Mouse (Mus musculus) frontal cortex, postnatal 25 days (tissue): ENCODE measurements around the gene Slc47a2.

ENCODE experiments used
- DNase-seq, 2 experiments: peaks; one replicate each; pipeline ENCODE4 v3.0.0; 2022; ENCODE audit warnings: low spot score in 2 of 2

Slc47a2 gene

DNA sequence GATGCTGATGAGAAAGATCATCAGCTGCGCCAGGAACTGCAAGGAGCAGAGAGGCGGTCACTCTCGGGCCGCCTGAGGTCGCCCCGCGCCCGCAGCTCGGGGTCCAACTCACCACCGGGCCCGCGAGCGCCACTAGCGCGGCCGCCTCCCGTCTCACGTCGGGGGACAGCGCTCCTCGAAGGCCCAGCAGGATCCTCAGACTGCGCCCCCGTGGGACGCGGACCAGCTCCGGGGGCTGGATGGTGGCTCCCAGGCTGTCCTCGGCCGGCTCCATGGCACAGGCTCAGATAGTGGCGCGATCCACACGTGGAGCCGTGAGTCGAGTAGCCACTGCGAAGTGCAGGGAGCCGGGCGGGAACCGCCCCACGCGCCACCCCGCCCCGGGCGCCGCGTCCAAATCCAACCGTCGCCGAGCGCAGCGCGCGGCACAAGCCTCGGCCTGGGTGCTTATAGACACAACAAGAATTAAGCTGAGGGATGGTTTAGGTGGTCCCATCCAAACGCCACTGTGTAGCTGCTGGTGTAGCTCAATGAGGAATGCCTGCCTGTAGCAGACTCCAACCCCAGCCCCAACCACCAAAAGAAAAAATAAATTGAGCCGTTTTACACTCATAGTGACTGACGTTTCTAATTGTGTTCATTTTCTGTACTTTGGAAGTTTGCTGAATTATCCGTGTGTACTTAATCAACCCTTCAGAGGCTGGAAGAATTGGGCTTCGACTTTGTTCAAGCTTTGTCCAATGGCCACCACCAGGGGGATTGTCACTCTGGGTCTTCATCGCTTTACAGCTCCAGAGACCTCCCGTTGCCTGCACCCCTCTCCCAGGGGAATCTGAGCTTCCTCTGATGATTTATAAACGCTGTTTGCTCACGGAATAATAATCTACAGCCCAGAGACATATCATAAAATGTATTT, at the start of gene Slc47a2:
TSS of gene Slc47a2 (minus strand) at position 356 of the 916 bp plus-strand sequence.
- no peak for DNase-seq

DNA sequence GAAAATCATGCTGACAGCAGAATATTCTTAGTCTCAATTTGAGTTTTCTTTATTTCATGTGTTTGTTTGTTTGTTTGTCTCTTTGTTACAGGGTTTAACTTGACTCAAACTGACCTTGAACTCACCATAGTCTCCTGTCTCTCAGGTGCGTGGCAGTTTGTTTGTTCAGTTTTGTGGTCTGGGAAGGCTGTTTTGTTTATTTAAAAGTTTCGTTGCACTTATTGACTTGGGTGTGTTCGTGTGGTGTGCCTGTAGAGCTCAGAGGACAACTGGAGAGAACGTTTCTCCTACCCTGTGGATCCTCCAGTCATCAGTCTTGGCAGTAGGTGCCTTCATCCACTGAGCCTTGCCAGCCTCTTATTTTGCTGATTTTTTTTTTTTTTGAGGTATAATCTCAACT, 46.3 kb upstream of the Slc47a2 start:
- DNase-seq, result no peak

DNA sequence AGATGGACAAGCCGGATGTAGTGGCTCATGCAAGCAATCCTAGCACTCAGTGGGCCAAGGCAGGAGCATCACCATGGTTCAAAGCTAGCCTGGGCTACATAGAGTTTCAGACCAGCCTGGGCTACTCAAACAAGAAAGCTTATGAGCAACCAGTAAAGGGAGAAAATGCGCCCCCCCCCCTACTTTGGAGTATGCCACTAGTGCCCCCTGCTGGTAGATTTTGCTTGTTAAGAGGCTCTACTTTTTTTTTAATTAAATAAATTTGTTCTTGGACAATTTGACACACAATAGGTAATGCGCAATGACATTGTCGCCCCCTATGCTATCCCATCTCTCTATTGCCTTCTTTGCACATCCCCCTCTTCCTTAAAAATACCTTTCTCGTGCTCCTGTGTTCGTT, 45.4 kb upstream of the Slc47a2 start:
- DNase-seq, result no peak

GRCm38 (mm10) chr11:61387233-61387632, 44.6 kb upstream of the Slc47a2 start:
- no peak for DNase-seq

GRCm38 (mm10) chr11:61385725-61386124, 43.1 kb upstream of the Slc47a2 start:
- no peak for DNase-seq

GRCm38 (mm10) chr11:61381272-61381671, 38.6 kb upstream of the Slc47a2 start:
- no peak for DNase-seq

DNA sequence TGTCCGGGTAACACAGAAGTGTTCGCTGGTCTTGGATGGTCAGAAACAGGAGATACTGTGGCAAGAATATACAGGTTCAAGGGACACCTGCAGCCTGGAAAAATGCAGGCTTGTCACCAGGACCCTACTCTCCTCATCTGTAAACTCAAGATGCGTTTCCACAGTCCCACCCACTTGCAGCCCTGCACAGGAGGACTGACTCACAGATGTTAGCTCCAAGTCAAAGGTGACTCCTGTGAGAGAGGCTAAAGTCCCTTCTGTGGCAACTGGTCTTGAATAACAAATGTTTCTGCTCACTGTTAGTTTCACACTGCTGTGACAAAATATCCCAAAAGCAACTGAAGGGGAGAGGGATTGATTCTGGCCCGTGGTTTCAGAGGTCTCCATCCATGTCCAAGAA, 36.0 kb upstream of the Slc47a2 start:
- DNase-seq, result no peak

DNA sequence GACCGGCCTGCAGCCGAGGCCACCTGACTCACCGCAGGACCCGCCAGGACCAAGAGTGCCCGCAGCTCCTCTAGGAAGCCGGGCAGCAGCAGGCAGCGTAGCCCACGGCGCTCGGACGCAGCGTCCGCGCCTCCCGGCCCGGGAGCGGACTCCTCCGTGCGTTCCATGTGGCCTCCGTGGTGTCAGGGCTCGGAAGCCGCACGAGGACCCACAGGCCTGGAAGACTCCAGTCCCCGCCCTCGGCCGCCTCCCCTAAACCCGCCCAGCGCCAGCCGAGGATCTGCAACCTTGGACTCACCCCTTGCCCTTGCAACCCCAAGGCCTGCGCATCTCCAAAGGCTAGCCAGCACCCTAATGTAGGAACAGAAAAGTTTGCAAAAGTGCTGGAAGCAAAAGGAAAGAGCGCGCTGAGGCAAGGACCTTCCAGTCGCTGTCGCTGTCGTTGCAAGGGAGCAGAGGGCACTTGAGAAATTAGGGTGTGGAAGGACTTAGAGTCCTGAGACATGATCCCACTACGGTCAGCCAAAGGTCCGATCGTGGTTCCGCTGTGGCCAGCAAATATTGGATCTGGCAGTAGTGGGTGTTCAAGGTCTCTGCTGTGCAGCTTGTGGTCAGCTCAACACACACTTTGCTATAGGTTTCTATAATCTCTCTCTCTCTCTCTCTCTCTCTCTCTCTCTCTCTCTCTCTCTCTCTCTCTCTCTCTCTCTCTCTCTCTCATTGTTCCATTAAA, 35.4 kb upstream of the Slc47a2 start, which contains the start of gene Slc47a1:
TSS of gene Slc47a1 (minus strand) at position 465 of the 733 bp plus-strand sequence.
- DNase-seq, result no peak

GRCm38 (mm10) chr11:61368668-61369067, 26.0 kb upstream of the Slc47a2 start:
- DNase-seq, result no peak

GRCm38 (mm10) chr11:61366517-61367273, 24.0 kb upstream of the Slc47a2 start:
- no peak for DNase-seq

DNA sequence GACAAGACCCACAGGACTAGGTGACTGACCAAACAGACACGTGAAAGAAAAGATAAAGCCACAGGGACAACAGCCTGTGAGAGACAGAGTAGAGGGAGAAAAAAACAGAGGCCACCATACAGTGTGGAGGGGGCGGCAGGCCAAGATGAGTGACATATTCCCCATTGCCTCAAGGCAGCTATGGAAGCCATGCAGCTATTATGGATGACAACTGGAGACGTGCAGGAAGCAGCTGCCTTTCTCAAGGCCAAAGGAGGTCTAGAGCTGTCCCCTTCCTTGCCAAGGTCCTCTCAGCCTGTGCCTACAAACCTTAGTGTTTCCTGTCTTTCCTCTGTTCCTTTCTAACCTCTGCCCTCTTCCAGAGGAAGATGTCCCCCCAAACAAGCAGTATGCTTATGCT, 23.3 kb upstream of the Slc47a2 start:
- DNase-seq, result no peak

DNA sequence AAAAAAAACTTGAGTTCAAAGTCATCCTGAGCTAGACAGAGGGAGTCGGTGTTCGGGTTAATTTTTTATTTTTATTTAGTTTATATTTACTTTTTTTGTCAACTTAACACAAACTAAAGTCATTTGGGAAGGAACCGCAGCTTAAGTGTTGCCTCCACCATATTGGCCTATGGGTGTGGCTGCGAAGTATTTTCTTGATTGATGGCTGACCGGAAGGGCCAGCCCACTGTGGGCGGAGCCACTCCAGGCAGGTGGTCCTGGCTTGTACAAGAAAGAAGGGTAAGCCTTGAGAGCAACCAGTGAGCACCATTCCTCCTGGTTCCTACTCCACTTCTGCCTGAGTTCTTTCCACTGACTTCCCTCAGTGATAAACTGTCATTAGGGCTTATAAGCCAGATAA, 21.4 kb upstream of the Slc47a2 start:
- no peak for DNase-seq

- no peak for DNase-seq
Observed at GRCm38 (mm10) chr11:61361515-61362190, 19.0 kb upstream of the Slc47a2 start.

DNA sequence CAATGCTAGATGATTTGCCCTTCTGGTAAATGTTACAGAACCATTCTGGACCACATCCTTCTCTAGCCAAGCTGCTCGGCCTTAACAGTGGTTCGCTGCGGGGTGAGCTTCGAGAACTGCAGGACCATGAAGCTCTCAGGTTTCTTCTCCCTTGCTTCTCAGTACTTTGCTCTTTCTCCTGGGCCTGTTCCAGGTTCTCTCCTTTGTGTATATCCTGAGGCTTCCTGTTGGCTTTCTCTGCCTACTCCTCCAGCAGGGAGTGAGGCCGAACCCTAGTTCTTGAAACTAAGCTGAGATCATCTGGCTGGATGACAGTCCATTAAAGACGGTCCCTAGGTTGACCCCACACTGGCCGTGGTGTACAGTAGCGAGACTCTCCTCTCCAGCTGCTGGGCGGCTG, 13.9 kb upstream of the Slc47a2 start:
- no peak for DNase-seq

- no peak for DNase-seq
Observed at GRCm38 (mm10) chr11:61356111-61356510, 13.5 kb upstream of the Slc47a2 start.

DNA sequence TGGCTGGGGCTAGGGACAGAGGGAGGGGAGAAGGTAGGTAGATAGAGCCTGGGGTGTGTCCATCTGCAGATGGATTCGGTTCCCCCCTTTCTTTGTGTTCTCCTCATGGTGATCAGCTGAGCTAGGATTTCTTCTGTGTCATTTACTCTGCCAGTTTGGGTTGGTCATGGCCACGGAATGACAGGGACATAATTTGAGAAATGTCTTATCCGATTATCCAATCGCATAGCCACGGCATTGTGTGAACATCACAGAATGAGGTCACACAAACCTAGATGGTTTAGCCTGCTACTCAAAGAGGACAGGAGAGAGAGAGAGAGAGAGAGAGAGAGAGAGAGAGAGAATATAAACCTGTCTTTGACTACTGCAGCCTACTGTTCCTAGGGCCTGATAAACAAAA, 12.7 kb upstream of the Slc47a2 start:
- DNase-seq, result no peak

DNA sequence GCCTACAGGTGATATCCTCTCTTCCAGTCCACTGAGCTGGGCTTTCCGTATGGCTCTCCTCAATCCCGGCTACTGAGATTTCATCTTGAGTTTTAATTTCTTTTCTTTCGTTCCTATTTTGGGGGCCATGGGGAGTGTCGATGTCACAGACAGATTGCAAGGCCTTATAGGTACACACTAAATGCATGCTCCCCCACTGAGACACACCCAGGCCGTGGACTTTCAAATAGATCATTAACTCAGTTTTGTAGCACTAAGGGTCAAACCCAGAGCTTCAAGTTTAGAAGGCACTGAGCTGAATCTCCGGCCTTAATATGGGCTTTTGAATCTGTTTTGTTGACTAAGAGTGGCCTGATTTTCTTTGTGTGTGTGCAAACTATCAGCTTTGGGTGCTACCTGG, 11.7 kb upstream of the Slc47a2 start:
- DNase-seq, result no peak

GRCm38 (mm10) chr11:61353038-61353437, 10.4 kb upstream of the Slc47a2 start:
- DNase-seq, result no peak

GRCm38 (mm10) chr11:61352138-61352651, 9.5 kb upstream of the Slc47a2 start:
- DNase-seq, result no peak

DNA sequence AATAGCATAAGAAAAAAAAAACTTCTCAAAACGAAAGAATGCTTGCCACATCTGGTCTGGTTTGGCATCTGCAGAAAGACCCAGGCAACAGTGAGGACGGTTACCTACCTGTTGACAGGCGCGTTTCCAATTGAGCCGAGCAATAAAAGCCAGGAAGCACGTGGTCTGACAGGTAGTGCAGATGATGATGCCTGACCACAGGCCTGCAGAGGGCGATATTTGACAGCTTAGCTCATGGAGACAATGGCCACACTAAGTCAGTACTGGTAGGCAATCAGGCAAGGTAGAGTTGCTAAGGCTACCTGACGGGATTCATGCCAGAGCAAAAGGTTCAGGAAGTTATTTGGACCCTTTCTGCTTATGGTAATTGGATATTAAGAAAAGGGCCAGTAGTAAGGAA, 6.7 kb upstream of the Slc47a2 start:
- peak; percentile 22 to 32 for DNase-seq

DNA sequence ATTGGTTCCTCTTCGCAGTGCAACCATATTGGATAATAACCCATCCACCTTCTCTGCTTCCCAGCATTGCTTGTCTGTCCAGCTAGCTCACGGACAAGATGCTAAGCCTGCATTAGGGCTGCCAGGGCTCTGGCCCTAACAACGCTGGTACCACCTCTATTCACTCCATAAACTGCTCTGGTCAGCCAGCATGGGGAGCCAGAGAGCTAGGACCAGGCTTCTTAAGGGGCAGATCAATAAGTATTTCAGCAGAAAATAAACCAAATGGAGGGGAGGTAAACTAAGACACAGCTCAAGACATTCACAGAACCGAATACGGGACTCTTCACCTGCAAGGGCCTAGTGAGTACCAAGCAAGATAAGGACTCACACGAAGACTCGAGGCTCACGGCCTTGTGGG, 3.5 kb upstream of the Slc47a2 start:
- no peak for DNase-seq
